Mouse (Mus musculus): Measurements from ENCODE around the gene Gm8374.
"Not testable (repeated sequence)": the region's sequence is repeated elsewhere in the genome, so short reads cannot be mapped to it uniquely, and the experiment has no call there.

Gene Gm8374

GRCm38 (mm10) chr14:7365034-7365433 lies at the start of gene Gm8374:
Gene Gm8374, minus strand, starts transcription at chr14:7365134.
- DNase-seq, result not testable (repeated sequence)

- not testable (repeated sequence) for DNase-seq
These were observed 32.6 kb downstream of the Gm8374 start, which contains the start of gene Gm5797 for GRCm38 (mm10) chr14:7332295-7332694. Gene Gm5797, minus strand, starts transcription at chr14:7332395.

GRCm38 (mm10) chr14:7315093-7315492 lies 49.8 kb downstream of the Gm8374 start:
- DNase-seq, result peak; percentile 5

DNA sequence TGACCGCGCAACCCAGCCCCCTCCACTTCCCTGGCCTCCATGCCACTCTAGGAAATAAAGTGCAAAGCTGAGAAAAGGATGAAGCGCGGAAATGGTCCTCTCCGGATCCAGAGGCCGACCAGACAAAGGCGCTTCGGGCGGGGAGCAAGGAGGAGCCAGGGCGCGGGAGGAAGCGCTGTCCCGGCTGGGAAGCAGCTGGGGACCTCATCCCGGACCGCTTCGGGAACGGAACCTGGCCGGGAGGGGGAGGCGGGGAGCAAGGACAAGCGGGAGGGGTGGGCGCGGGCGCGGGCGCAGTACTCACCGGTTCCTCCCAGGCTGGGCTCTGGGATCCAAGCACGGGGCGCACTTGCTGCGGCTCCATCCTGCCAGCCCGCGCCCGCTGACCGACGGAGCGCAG lies 50.3 kb downstream of the Gm8374 start, which contains the start of gene Gm3739:
TSS of gene Gm3739 (minus strand) at position 389 of the 400 bp plus-strand sequence.
- not testable (repeated sequence) for DNase-seq
